Mouse (Mus musculus) adrenal gland, adult 18-20 months (tissue): ENCODE results near the gene Nkg7. TPM values are rescaled to one million over a fixed set of nuclear protein-coding genes. Genes with fewer than 3 reads are reported as not detected.

Source experiments
- DNase-seq, 2 experiments: peaks; one replicate each; pipeline ENCODE4 v3.0.0; 2021 to 2022; ENCODE audit warnings: low spot score in 2 of 2
- total RNA-seq, 2 experiments: library from RNA; stranded (reverse); gene quantifications; 1 replicate in 1 of 2; 2 replicates in 1 of 2; pipeline ENCODE4 v1.2.3; 2021

Gene Nkg7
- total RNA-seq, 2 experiments from 2014 or later = 0.83 to 3.2 TPM

- DNase-seq = peak; percentile 86 to 89
These were observed 7.0 kb downstream of the Nkg7 start, which contains the start of the genes Etfb and Gm45233 for GRCm38 (mm10) chr7:43443917-43444293. Gene Etfb, plus strand, starts transcription at chr7:43444083. Gene Gm45233, plus strand, starts transcription at chr7:43444128.

- no peak for DNase-seq
These were observed 10.9 kb downstream of the Nkg7 start for GRCm38 (mm10) chr7:43447801-43448200.

- DNase-seq = no peak
These were observed 11.4 kb downstream of the Nkg7 start for GRCm38 (mm10) chr7:43448246-43448645.

GRCm38 (mm10) chr7:43449811-43450210, 12.9 kb downstream of the Nkg7 start:
- DNase-seq = no peak

- no peak for DNase-seq
These were observed 14.9 kb downstream of the Nkg7 start for GRCm38 (mm10) chr7:43451726-43452125.

- DNase-seq = no peak
These were observed 15.7 kb downstream of the Nkg7 start for GRCm38 (mm10) chr7:43452609-43453008.

- no peak for DNase-seq
These were observed 16.9 kb downstream of the Nkg7 start for GRCm38 (mm10) chr7:43453599-43454355.

- no peak for DNase-seq
These were observed 17.5 kb downstream of the Nkg7 start for GRCm38 (mm10) chr7:43454371-43454770.

GRCm38 (mm10) chr7:43462851-43463250, 26.0 kb downstream of the Nkg7 start, which contains the start of gene Vsig10l:
Gene Vsig10l, plus strand, starts transcription at chr7:43463151.
- no peak for DNase-seq

GRCm38 (mm10) chr7:43463976-43464375, 27.1 kb downstream of the Nkg7 start:
- DNase-seq = no peak

- no peak for DNase-seq
These were observed 28.0 kb downstream of the Nkg7 start for GRCm38 (mm10) chr7:43464864-43465343.

GRCm38 (mm10) chr7:43465344-43466098, 28.6 kb downstream of the Nkg7 start:
- DNase-seq = peak; percentile 75 to 79

- peak; percentile 76 to 80 for DNase-seq
These were observed 29.3 kb downstream of the Nkg7 start for GRCm38 (mm10) chr7:43466099-43466694.

GRCm38 (mm10) chr7:43470373-43470772, 33.5 kb downstream of the Nkg7 start:
- peak; percentile 25 to 55 for DNase-seq

GRCm38 (mm10) chr7:43475706-43476105, 38.8 kb downstream of the Nkg7 start:
- DNase-seq = no peak

- DNase-seq = no peak
These were observed 39.5 kb downstream of the Nkg7 start for GRCm38 (mm10) chr7:43476376-43476775.

GRCm38 (mm10) chr7:43481191-43481590, 44.3 kb downstream of the Nkg7 start:
- DNase-seq = no peak

- DNase-seq = no peak
These were observed 45.3 kb downstream of the Nkg7 start for GRCm38 (mm10) chr7:43482090-43482716.

GRCm38 (mm10) chr7:43483236-43483635, 46.4 kb downstream of the Nkg7 start:
- no peak for DNase-seq
